Mouse (Mus musculus) heart, embryonic 15.5 days (tissue): ENCODE results near the gene Diaph2. TPM values are rescaled to one million over a fixed set of nuclear protein-coding genes. Genes with fewer than 3 reads are reported as not detected.

ENCODE experiments used
- ATAC-seq: fragments of 200-750 bp; cut with Nextera tagmentation; replicated peaks from 2 replicates; pipeline ENCODE4 v1.8.0; 2017; ENCODE audit warnings: low read depth, moderate TSS enrichment; ENCODE audit not compliant: insufficient number of reproducible peaks, insufficient read depth, low FRiP score
- H3K27ac ChIP-seq: fragments of 300-500 bp; sonication (generic); 2 replicates; pipeline ENCODE4 v1.5.1; 2015; ENCODE audit warnings: mild to moderate bottlenecking, inconsistent platforms
- H3K27me3 ChIP-seq: fragments of 300-500 bp; sonication (generic); 2 replicates; pipeline ENCODE4 v1.6.1; 2015; ENCODE audit warnings: inconsistent platforms
- H3K36me3 ChIP-seq: fragments of 300-500 bp; sonication (generic); 2 replicates; pipeline ENCODE4 v1.6.1; 2015; ENCODE audit warnings: mild to moderate bottlenecking, inconsistent platforms
- H3K4me1 ChIP-seq: fragments of 300-500 bp; sonication (generic); replicated peaks from 2 replicates; pipeline ENCODE4 v1.6.1; 2015; ENCODE audit warnings: inconsistent platforms
- H3K4me2 ChIP-seq: fragments of 300-500 bp; sonication (generic); 2 replicates; pipeline ENCODE4 v1.6.1; 2015; ENCODE audit warnings: inconsistent platforms, mild to moderate bottlenecking, moderate library complexity
- H3K4me3 ChIP-seq: fragments of 300-500 bp; sonication (generic); 2 replicates; pipeline ENCODE4 v1.5.1; 2015; ENCODE audit warnings: mild to moderate bottlenecking, inconsistent platforms
- H3K9ac ChIP-seq: fragments of 300-500 bp; sonication (generic); 2 replicates; pipeline ENCODE4 v1.6.1; 2015; ENCODE audit warnings: mild to moderate bottlenecking, inconsistent platforms
- H3K9me3 ChIP-seq: fragments of 300-500 bp; sonication (generic); replicated peaks from 2 replicates; pipeline ENCODE4 v1.6.1; 2016; ENCODE audit warnings: inconsistent platforms
- WGBS: fragments of 180-500 bp; shearing (Covaris S2); methylation state at CpG from one replicate; pipeline ENCODE4 v1.1.7; 2015; ENCODE audit warnings: mixed read lengths; 5-methylcytosine and 5-hydroxymethylcytosine counted together
- polyA plus RNA-seq: library from polyadenylated mRNA; unstranded; fragments of >200 nt; fragmentation: Nextera tagmentation; extraction: Ambion mirVana; gene quantifications from 2 replicates; pipeline ENCODE4 v1.2.1, GENCODE M21; 2015

Gene Diaph2
- polyA plus RNA-seq, 1 experiment from 2014 or later: 5.7 TPM

GRCm38 (mm10) chrX:130502680-130503464 lies 753.3 kb downstream of the Diaph2 start:
- H3K27me3 ChIP-seq: no peaks in the 10 kb centered on the region
- no peak for ATAC-seq
- H3K4me1 ChIP-seq: no peaks in the 10 kb centered on the region
- H3K9me3 ChIP-seq: no peaks in the 10 kb centered on the region
- no peaks in the 10 kb centered on the region for H3K36me3 ChIP-seq
- H3K4me2 ChIP-seq: no peak overlapping the region
- H3K9ac ChIP-seq: no peak overlapping the region
- WGBS: 67% methylated on average over 12 of the region's 12 CpGs
- H3K4me3 ChIP-seq: no peak overlapping the region
- no peak overlapping the region for H3K27ac ChIP-seq

- H3K9me3 ChIP-seq: no peaks in the 10 kb centered on the region
Measured at GRCm38 (mm10) chrX:130503465-130503860, 753.9 kb downstream of the Diaph2 start.

DNA sequence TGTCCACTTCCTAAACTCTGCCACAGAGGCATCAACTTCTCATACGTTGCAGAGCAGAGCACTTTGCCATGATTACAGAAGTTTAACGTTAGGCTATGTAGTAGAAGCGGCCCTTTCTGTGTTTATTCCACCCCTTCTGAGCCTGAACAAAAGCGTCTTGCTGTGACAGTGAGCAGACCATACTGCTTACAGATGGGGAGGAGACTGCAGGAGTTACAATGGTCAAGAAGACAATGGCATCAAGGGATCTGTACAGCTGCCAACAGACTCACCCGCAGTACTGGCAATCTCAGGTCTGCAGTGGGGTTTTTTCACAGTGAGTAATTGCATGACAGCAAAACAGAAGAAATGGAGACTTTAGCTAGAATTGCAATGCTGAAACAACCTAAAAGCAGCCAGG lies 756.1 kb downstream of the Diaph2 start:
- no peak overlapping the region for H3K4me3 ChIP-seq
- H3K9me3 ChIP-seq: no peaks in the 10 kb centered on the region
- H3K9ac ChIP-seq: no peak overlapping the region
- no peak overlapping the region for H3K4me2 ChIP-seq
- no peak for ATAC-seq
- 38% methylated on average over 5 of the region's 5 CpGs for WGBS
- no peaks in the 10 kb centered on the region for H3K4me1 ChIP-seq
- H3K27me3 ChIP-seq: no peaks in the 10 kb centered on the region
- H3K36me3 ChIP-seq: no peaks in the 10 kb centered on the region
- H3K27ac ChIP-seq: no peak overlapping the region

More at GRCm38 (mm10) chrX:130503465-130503860, 753.9 kb downstream of the Diaph2 start:
- no peak overlapping the region for H3K9ac ChIP-seq
- WGBS: 60% methylated on average over 3 of the region's 3 CpGs
- no peaks in the 10 kb centered on the region for H3K4me1 ChIP-seq
- no peak overlapping the region for H3K4me3 ChIP-seq
- H3K27me3 ChIP-seq: no peaks in the 10 kb centered on the region
- no peak overlapping the region for H3K4me2 ChIP-seq
- no peak for ATAC-seq
- no peaks in the 10 kb centered on the region for H3K36me3 ChIP-seq
- no peak overlapping the region for H3K27ac ChIP-seq
